Mouse (Mus musculus) limb, embryonic 11.5 days (tissue): ENCODE results near the gene Tarbp2. TPM values are rescaled to one million over a fixed set of nuclear protein-coding genes. Genes with fewer than 3 reads are reported as not detected.

ENCODE experiments used
- ATAC-seq: fragments of 200-750 bp; cut with Nextera tagmentation; 2 replicates; pipeline ENCODE4 v1.8.0; 2017; ENCODE audit warnings: low read depth; ENCODE audit not compliant: insufficient number of reproducible peaks, low FRiP score, low TSS enrichment
- DNase-seq: peaks from one replicate; pipeline ENCODE4 v3.0.0-alpha.2; 2015; ENCODE audit warnings: low spot score
- H3K27ac ChIP-seq: fragments of 300-500 bp; sonication (generic); replicated peaks from 2 replicates; pipeline ENCODE4 v1.5.1; 2014; ENCODE audit warnings: low read depth, mild to moderate bottlenecking, low read length
- H3K27me3 ChIP-seq: fragments of 300-500 bp; sonication (generic); 2 replicates; pipeline ENCODE4 v1.6.1; 2014; ENCODE audit warnings: mild to moderate bottlenecking, low read length, mixed read lengths; ENCODE audit not compliant: control insufficient read depth, insufficient read depth
- H3K36me3 ChIP-seq: fragments of 300-500 bp; sonication (generic); 2 replicates; pipeline ENCODE4 v1.6.1; 2014; ENCODE audit warnings: mild to moderate bottlenecking, low read length, moderate library complexity, mixed read lengths; ENCODE audit not compliant: control insufficient read depth, insufficient read depth
- H3K4me1 ChIP-seq: fragments of 300-500 bp; sonication (generic); 2 replicates; pipeline ENCODE4 v1.6.1; 2014; ENCODE audit warnings: low read length, mixed read lengths; ENCODE audit not compliant: control insufficient read depth, insufficient read depth
- H3K4me2 ChIP-seq: fragments of 300-500 bp; sonication (generic); 2 replicates; pipeline ENCODE4 v1.6.1; 2014; ENCODE audit warnings: low read depth, mild to moderate bottlenecking, moderate library complexity; ENCODE audit not compliant: severe bottlenecking
- H3K4me3 ChIP-seq: fragments of 300-500 bp; sonication (generic); 2 replicates; pipeline ENCODE4 v1.5.1; 2014; ENCODE audit warnings: low read depth, low read length
- H3K9ac ChIP-seq: fragments of 300-500 bp; sonication (generic); 2 replicates; pipeline ENCODE4 v1.6.1; 2014; ENCODE audit warnings: mild to moderate bottlenecking, low read length
- H3K9me3 ChIP-seq: fragments of 300-500 bp; sonication (generic); 2 replicates; pipeline ENCODE4 v1.6.1; 2016; ENCODE audit warnings: low read length; ENCODE audit not compliant: control insufficient read depth
- WGBS: fragments of 180-500 bp; shearing (Covaris S2); extraction: QIAGEN DNeasy Blood & Tissue Kit; methylation state at CpG from one replicate; pipeline ENCODE4 v1.1.7; 2014; 5-methylcytosine and 5-hydroxymethylcytosine counted together
- polyA plus RNA-seq: library from polyadenylated mRNA; unstranded; fragments of >200 nt; fragmentation: Nextera tagmentation; extraction: Ambion mirVana; gene quantifications from 2 replicates; pipeline ENCODE4 v1.2.1, GENCODE M21; 2014

Tarbp2 gene
- polyA plus RNA-seq, 1 experiment from 2014 or later, result 109 TPM

DNA sequence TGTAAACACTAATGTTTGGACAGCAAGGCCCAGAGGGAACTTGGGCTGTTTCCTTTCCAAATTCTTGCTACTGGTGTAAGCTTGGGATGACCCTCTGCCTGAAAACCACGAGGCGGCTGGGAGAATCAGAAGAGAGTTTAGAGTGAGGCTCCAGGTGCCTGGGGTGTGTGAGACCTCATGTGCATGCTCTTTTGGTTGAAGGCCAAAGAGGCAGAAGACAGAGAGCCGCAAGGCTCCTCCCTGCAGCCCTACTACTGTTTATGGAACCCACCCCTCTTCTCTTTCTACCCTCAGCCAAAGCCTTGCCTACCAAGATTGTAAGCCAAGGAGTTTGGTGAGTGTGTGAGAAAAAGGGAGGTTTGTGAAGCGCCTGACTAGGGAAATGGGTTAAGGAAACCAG, 2.2 kb upstream of the Tarbp2 start:
- H3K9ac ChIP-seq, result no peak overlapping the region; the same call in 1 of the 2 replicates
- H3K27ac ChIP-seq, result no peak overlapping the region
- H3K4me3 ChIP-seq, result peak overlapping the region; percentile 66
- H3K9me3 ChIP-seq, result no peaks in the 10 kb centered on the region
- 49% methylated on average over 4 of the region's 4 CpGs for WGBS
- H3K27me3 ChIP-seq, result no peaks in the 10 kb centered on the region
- H3K4me1 ChIP-seq, result peaks cover 21% of the 10 kb centered on the region
- ATAC-seq, result no peak
- no peaks in the 10 kb centered on the region; the same call in 1 of the 2 replicates for H3K36me3 ChIP-seq
- peak overlapping the region; percentile 53 for H3K4me2 ChIP-seq
- DNase-seq, result no peak

DNA sequence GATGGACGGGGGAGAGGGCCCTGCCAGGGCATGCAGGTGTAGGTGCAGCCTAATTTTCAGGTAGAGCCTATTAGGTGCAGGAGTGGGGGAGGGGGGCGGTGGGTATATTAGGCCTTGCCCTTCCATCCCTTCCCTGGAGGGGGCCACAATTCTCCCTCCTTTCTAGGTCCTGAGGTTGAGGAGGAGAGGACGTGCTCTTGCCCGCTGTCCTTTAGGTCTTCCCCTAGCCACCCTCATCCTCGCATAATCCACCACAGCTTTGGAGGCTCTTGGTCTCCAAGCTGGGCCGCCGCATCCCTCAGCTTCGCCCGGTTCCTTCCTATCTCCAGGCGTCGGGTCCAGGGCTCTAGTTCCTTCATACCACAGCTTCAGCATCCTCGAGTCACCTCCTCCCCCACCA, 1.7 kb upstream of the Tarbp2 start:
- peak overlapping the region; percentile 53 for H3K4me2 ChIP-seq
- peak overlapping the region; percentile 60; the same call in 1 of the 2 replicates for H3K27ac ChIP-seq
- H3K27me3 ChIP-seq, result no peaks in the 10 kb centered on the region
- DNase-seq (no peak), ATAC-seq (no peak)
- H3K4me3 ChIP-seq, result peak overlapping the region; percentile 66
- no peaks in the 10 kb centered on the region; the same call in 1 of the 2 replicates for H3K36me3 ChIP-seq
- no peaks in the 10 kb centered on the region for H3K9me3 ChIP-seq
- H3K4me1 ChIP-seq, result peaks cover 16% of the 10 kb centered on the region
- 0% methylated on average over 12 of the region's 12 CpGs for WGBS
- H3K9ac ChIP-seq, result peak overlapping the region; percentile 75

DNA sequence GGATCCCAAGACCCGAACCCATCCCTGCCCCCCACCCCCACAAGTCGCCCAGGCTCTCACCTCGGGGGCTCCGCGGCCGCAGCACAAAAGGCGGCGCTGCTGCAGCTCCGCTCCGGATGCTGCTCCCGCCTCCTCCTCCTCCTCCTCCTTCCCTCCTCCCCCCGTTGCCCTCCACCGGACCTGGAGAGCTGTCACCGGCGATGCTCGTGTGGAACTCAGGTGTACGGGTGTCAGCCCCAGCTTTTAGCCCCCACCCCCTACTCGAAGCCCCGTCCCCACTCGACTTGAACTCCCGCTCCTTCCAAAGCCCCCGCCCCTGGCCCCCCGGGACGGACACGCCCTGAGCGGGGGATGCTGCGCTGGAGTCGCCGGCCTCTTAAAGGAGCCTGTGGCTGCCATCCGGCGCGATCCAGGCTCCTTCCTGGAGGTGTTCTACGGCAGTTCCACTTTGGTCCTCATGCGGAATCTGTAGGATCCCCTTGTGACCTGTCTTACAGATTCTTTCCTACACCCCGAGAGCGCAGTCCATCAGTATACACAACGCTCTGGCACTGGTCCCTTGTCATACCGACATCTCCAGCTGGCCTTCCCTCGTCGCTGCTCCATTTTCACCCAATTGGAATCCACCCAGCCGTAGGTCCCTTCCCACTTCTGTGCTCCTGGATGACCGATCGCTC, 1.1 kb upstream of the Tarbp2 start, which contains the start of gene Map3k12:
Gene Map3k12, minus strand, starts transcription at position 337 of the 677 bp plus-strand sequence.
- Histone ChIP-seq H3K27me3 (no peaks in the 10 kb centered on the region), H3K4me3 (peak within 1 kb of the TSS; percentile 66), H3K9me3 (no peaks in the 10 kb centered on the region), H3K4me1 (peaks cover 10% of the 10 kb centered on the region), H3K27ac (peak within 1 kb of the TSS; percentile 60; the same call in 1 of the 2 replicates), H3K4me2 (peak within 1 kb of the TSS; percentile 63), H3K9ac (peak within 1 kb of the TSS; percentile 85), H3K36me3 (peaks cover 4% of the 10 kb centered on the region)
- ATAC-seq (0 out of 2 replicates have a peak, but pooled peaks have one; percentile 2), DNase-seq (peak; percentile 85)
- WGBS, result under 1% methylated on average over 41 of the region's 43 CpGs

DNA sequence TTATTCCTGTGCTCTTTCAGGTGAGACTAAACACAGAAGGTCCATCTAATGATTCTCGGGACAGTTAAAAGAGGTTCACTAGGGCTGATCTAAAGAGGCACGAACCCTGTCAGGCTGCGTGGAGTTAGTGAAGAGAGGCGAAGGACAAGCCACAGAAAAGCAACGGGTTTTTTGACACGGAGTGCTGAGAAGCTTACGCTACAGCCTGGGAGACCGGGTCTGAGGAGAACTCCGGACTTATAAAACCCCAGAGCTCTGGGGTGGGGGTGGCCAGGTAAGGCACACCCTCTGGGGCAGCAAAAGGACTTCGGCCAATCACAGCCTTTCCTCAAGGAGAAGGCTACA, 389 bp upstream of the Tarbp2 start:
- H3K4me3 ChIP-seq, result peak overlapping the region; percentile 66
- no peak for ATAC-seq
- peaks cover 11% of the 10 kb centered on the region for H3K36me3 ChIP-seq
- peaks cover 3% of the 10 kb centered on the region for H3K4me1 ChIP-seq
- DNase-seq, result no peak
- WGBS, result under 1% methylated on average over 10 of the region's 10 CpGs
- no peak overlapping the region for H3K27ac ChIP-seq
- H3K9me3 ChIP-seq, result no peaks in the 10 kb centered on the region
- no peaks in the 10 kb centered on the region for H3K27me3 ChIP-seq
- peak overlapping the region; percentile 53 for H3K4me2 ChIP-seq
- no peak overlapping the region for H3K9ac ChIP-seq

DNA sequence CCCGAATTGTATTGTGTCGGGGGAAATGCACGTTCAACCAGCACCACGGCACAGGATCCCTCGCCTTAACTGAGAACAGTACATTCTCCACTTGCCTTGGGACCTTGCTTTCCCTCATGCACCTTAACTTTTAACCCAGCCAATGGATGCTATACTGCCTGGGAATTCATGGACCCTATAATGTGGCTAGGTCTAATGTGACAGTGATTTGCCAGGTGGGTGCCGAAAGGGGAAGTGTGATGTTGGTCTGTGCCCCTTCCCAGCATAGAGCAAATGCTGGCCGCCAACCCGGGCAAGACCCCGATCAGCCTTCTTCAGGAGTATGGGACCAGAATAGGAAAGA, 838 bp downstream of the Tarbp2 start:
- peak overlapping the region; percentile 97 for H3K27ac ChIP-seq
- H3K4me3 ChIP-seq, result peak overlapping the region; percentile 66
- DNase-seq, result no peak
- whole genome bisulfite sequencing, result 21% methylated on average over 9 of the region's 9 CpGs
- H3K9ac ChIP-seq, result peak overlapping the region; percentile 85
- H3K4me1 ChIP-seq, result peaks cover 3% of the 10 kb centered on the region; the same call in 1 of the 2 replicates
- peak overlapping the region; percentile 63 for H3K4me2 ChIP-seq
- H3K36me3 ChIP-seq, result peaks cover 11% of the 10 kb centered on the region
- ATAC-seq, result no peak
- H3K27me3 ChIP-seq, result no peaks in the 10 kb centered on the region
- H3K9me3 ChIP-seq, result no peaks in the 10 kb centered on the region

DNA sequence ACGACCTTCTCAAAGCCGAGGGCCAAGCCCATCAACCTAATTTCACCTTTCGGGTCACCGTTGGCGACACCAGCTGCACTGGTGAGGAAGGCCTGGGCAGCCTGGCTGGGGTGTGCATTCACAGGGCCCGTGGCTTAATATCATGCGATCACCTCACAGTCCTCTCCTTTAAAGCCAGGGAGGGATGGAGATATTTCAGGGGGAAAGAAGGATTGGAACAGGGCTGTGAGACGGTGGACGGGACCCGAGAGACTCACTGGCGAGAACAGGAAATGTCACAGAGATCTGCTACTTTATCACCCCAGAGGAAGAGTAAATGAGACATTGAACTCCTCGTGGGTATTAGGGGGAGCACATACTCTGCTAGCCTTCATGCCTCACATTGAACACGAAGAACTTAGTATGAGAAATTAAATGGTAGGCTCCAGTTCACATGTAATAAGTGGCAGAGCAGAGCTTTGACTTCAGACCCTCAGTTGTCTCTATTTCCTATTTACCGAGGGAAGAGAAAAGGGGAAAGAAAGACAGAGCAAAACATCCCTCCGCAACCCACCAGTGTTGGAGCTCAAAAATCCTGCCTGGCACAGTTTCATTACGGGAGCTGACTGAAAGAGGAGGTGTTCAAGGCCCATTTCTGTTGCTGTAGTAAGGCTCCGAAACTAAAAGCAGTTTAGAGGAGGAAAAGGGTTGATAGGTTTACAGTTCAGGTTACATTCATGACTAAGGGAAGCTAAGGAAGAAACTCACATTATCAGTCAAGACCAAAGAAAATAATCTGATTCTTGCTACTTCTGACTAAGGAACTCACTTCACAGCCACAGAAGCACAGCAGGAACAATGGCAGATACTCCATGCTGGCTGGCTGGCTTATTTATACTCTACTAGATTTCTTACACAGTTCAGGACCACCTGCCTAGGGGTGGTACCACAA, 1.5 kb downstream of the Tarbp2 start:
- H3K36me3 ChIP-seq, result peaks cover 14% of the 10 kb centered on the region
- H3K27ac ChIP-seq, result peak overlapping the region; percentile 97; the same call in 1 of the 2 replicates
- peak overlapping the region; percentile 63 for H3K4me2 ChIP-seq
- DNase-seq, result no peak
- H3K4me1 ChIP-seq, result peaks cover 3% of the 10 kb centered on the region; the same call in 1 of the 2 replicates
- H3K9me3 ChIP-seq, result no peaks in the 10 kb centered on the region
- peak overlapping the region; percentile 66 for H3K4me3 ChIP-seq
- no peaks in the 10 kb centered on the region for H3K27me3 ChIP-seq
- no peak for ATAC-seq
- WGBS, result 71% methylated on average over 16 of the region's 17 CpGs
- H3K9ac ChIP-seq, result peak overlapping the region; percentile 85

DNA sequence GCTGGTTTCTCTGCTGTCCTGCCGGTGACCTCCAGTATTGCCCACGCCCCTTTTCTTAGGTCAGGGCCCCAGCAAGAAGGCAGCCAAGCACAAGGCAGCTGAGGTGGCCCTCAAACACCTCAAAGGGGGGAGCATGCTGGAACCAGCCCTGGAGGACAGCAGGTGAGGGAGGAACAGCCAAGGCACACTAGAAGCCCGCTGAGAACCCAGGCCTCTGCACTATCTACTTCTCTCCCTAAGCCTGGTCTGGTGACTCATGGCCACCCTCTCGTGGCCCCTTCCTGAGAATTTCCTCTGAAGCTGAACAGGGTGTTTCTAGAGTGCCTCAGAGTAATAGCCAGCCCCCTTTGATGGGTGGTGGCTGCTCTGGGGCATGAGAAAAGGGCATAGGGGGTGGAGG, 2.4 kb downstream of the Tarbp2 start:
- peaks cover 14% of the 10 kb centered on the region for H3K36me3 ChIP-seq

DNA sequence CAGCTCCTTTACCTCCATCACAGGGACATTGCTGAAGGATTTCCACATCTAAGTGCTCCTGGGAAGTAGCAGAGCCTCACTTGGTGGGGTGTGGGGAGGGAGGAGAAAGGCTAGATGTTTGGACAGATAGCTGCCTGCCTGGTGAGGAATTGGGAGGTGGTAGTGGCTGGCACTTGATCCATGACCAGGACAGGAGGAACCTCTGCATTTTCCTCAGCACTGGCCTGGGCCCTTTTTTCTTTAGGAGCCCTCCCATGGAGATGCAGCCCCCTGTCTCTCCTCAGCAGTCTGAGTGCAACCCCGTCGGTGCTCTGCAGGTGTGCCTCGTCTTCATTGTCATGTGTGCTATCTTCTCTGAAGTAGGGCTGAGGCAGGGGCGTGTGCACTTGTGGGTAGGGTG, 3.5 kb downstream of the Tarbp2 start:
- ATAC-seq, result no peak
- 89% methylated on average over 4 of the region's 4 CpGs for WGBS
- Histone ChIP-seq H3K4me1 (0 out of 2 replicates have a peak, but pooled peaks cover 3% of the 10 kb centered on the region), H3K4me2 (no peak overlapping the region), H3K9ac (no peak overlapping the region), H3K9me3 (no peaks in the 10 kb centered on the region), H3K27me3 (no peaks in the 10 kb centered on the region), H3K27ac (no peak overlapping the region), H3K4me3 (no peak overlapping the region), H3K36me3 (peaks cover 14% of the 10 kb centered on the region)
- DNase-seq, result no peak

More for the DNA sequence above, 2.4 kb downstream of the Tarbp2 start:
- H3K9me3 ChIP-seq, result no peaks in the 10 kb centered on the region
- DNase-seq, result no peak
- no peak overlapping the region for H3K27ac ChIP-seq
- no peak overlapping the region for H3K4me2 ChIP-seq
- no peak for ATAC-seq
- H3K4me1 ChIP-seq, result peaks cover 3% of the 10 kb centered on the region; the same call in 1 of the 2 replicates
- H3K4me3 ChIP-seq, result no peak overlapping the region
- H3K27me3 ChIP-seq, result no peaks in the 10 kb centered on the region
- H3K9ac ChIP-seq, result no peak overlapping the region
- WGBS, result 82% methylated on average over 4 of the region's 4 CpGs
